Mouse (Mus musculus): ENCODE data around the gene Pkdrej.
A peak's percentile ranks its signal among the peaks of the same experiment; 100 is the strongest.
"Not testable (repeated sequence)": the region's sequence is repeated elsewhere in the genome, so short reads cannot be mapped to it uniquely, and the experiment has no call there.

Gene Pkdrej

GRCm38 (mm10) chr15:85821203-85822010 lies at the start of gene Pkdrej:
TSS of gene Pkdrej (minus strand) at chr15:85821734.
- peak; percentile 58 to 75 for DNase-seq

GRCm38 (mm10) chr15:85867696-85868095 lies 46.2 kb upstream of the Pkdrej start:
- DNase-seq: peak; percentile 76 to 79

GRCm38 (mm10) chr15:85865913-85866312 lies 44.4 kb upstream of the Pkdrej start:
- DNase-seq: not testable (repeated sequence)

- peak; percentile 92 to 98 for DNase-seq
Measured at GRCm38 (mm10) chr15:85859490-85860031, 38.0 kb upstream of the Pkdrej start, which contains the start of gene Gtse1. TSS of gene Gtse1 (plus strand) at chr15:85859745.

- peak in 1 of 2 experiments; percentile 23 for DNase-seq
Measured at GRCm38 (mm10) chr15:85858980-85859489, 37.5 kb upstream of the Pkdrej start.

GRCm38 (mm10) chr15:85851656-85852392 lies 30.3 kb upstream of the Pkdrej start:
- peak in 1 of 2 experiments; percentile 29 for DNase-seq

- peak; percentile 49 to 64 for DNase-seq
Measured at GRCm38 (mm10) chr15:85845071-85845470, 23.5 kb upstream of the Pkdrej start.

- DNase-seq: no peak
Measured at GRCm38 (mm10) chr15:85841796-85842360, 20.3 kb upstream of the Pkdrej start.

GRCm38 (mm10) chr15:85840983-85841382 lies 19.4 kb upstream of the Pkdrej start:
- no peak for DNase-seq

GRCm38 (mm10) chr15:85836887-85837286 lies 15.4 kb upstream of the Pkdrej start:
- DNase-seq: no peak

GRCm38 (mm10) chr15:85835335-85835734 lies 13.8 kb upstream of the Pkdrej start:
- no peak for DNase-seq

GRCm38 (mm10) chr15:85832599-85832998 lies 11.1 kb upstream of the Pkdrej start:
- no peak for DNase-seq

- peak; percentile 89 to 91 for DNase-seq
Measured at GRCm38 (mm10) chr15:85831954-85832590, 10.5 kb upstream of the Pkdrej start, which contains the start of gene Ttc38. TSS of gene Ttc38 (plus strand) at chr15:85832306.

GRCm38 (mm10) chr15:85829470-85829869 lies 7.9 kb upstream of the Pkdrej start:
- no peak for DNase-seq

GRCm38 (mm10) chr15:85828071-85828470 lies 6.5 kb upstream of the Pkdrej start:
- no peak for DNase-seq

- no peak for DNase-seq
Measured at GRCm38 (mm10) chr15:85826676-85827075, 5.1 kb upstream of the Pkdrej start.

GRCm38 (mm10) chr15:85822011-85822359 lies 451 bp upstream of the Pkdrej start:
- DNase-seq: peak in 1 of 2 experiments; percentile 44

GRCm38 (mm10) chr15:85813428-85813827 lies 8.1 kb downstream of the Pkdrej start:
- DNase-seq: no peak

- DNase-seq: peak; percentile 98 to 100
Measured at GRCm38 (mm10) chr15:85811535-85812277, 9.8 kb downstream of the Pkdrej start, which contains the start of gene Cdpf1. TSS of gene Cdpf1 (minus strand) at chr15:85811697.

- DNase-seq: peak; percentile 89 to 90
Measured at GRCm38 (mm10) chr15:85810806-85811521, 10.6 kb downstream of the Pkdrej start.

- DNase-seq: peak in 1 of 2 experiments; percentile 14
Measured at GRCm38 (mm10) chr15:85810462-85810805, 11.1 kb downstream of the Pkdrej start.

Measured in cerebellum, adult 18-20 months (tissue).